Mouse (Mus musculus) forebrain, embryonic 11.5 days (tissue): ENCODE data around the gene Trpm6. TPM values are rescaled to one million over a fixed set of nuclear protein-coding genes. Genes with fewer than 3 reads are reported as not detected.

Experiments
- ATAC-seq: fragments of 200-750 bp; cut with Nextera tagmentation; replicated peaks from 2 replicates; pipeline ENCODE4 v1.8.0; 2017; ENCODE audit warnings: moderate TSS enrichment; ENCODE audit not compliant: low FRiP score
- DNase-seq: peaks from one replicate; pipeline ENCODE4 v3.0.0-alpha.2; 2017; ENCODE audit warnings: low spot score
- H3K27ac ChIP-seq: fragments of 300-500 bp; sonication (generic); 2 replicates; pipeline ENCODE4 v1.5.1; 2014; ENCODE audit warnings: low read depth, low read length
- H3K27me3 ChIP-seq: fragments of 300-500 bp; sonication (generic); 2 replicates; pipeline ENCODE4 v1.6.1; 2014; ENCODE audit warnings: mild to moderate bottlenecking, low read length, mixed read lengths; ENCODE audit not compliant: control insufficient read depth, insufficient read depth
- H3K36me3 ChIP-seq: fragments of 300-500 bp; sonication (generic); 2 replicates; pipeline ENCODE4 v1.6.1; 2014; ENCODE audit warnings: mild to moderate bottlenecking, low read length, moderate library complexity, mixed read lengths; ENCODE audit not compliant: control insufficient read depth, insufficient read depth
- H3K4me1 ChIP-seq: fragments of 300-500 bp; sonication (generic); replicated peaks from 2 replicates; pipeline ENCODE4 v1.6.1; 2014; ENCODE audit warnings: low read length, mixed read lengths; ENCODE audit not compliant: control insufficient read depth, insufficient read depth
- H3K4me2 ChIP-seq: fragments of 300-500 bp; sonication (generic); 2 replicates; pipeline ENCODE4 v1.6.1; 2014; ENCODE audit warnings: low read depth, mild to moderate bottlenecking, low read length, moderate library complexity, mixed read lengths; ENCODE audit not compliant: severe bottlenecking
- H3K4me3 ChIP-seq: fragments of 300-500 bp; sonication (generic); 2 replicates; pipeline ENCODE4 v1.5.1; 2014; ENCODE audit warnings: low read depth, low read length
- H3K9ac ChIP-seq: fragments of 300-500 bp; sonication (generic); 2 replicates; pipeline ENCODE4 v1.6.1; 2014; ENCODE audit warnings: low read length
- H3K9me3 ChIP-seq: fragments of 300-500 bp; sonication (generic); 2 replicates; pipeline ENCODE4 v1.6.1; 2016; ENCODE audit warnings: low read length, mixed read lengths; ENCODE audit not compliant: control insufficient read depth
- WGBS: fragments of 180-500 bp; shearing (Covaris S2); extraction: QIAGEN DNeasy Blood & Tissue Kit; methylation state at CpG from one replicate; pipeline ENCODE4 v1.1.7; 2014; 5-methylcytosine and 5-hydroxymethylcytosine counted together
- polyA plus RNA-seq: library from polyadenylated mRNA; unstranded; fragments of >200 nt; fragmentation: Nextera tagmentation; extraction: Ambion mirVana; gene quantifications from 2 replicates; pipeline ENCODE4 v1.2.1, GENCODE M21; 2014

Gene Trpm6
- polyA plus RNA-seq, 1 experiment from 2014 or later = 0.35 TPM

DNA sequence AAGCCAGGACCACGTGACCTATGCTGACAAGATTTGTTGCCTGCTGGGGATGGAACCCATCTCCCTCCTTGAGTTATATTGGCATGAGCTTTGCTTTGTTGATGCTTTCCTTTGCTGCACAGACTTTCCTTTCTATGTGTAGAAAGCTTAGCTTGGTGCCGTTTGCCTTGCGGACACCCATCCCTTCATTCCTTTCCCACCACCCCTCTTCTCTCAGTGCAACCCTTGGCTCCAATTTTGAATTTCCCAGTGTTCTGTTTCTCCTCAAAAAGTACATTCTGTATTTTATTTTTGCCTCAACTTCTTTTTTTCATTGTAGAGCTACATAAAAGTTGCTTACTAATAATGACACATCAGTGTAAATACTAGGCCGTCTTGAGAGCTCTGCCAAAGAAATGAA, 96.6 kb downstream of the Trpm6 start:
- Histone ChIP-seq H3K4me2 (no peak overlapping the region), H3K27ac (no peak overlapping the region), H3K9ac (no peak overlapping the region), H3K9me3 (no peaks in the 10 kb centered on the region), H3K4me1 (no peaks in the 10 kb centered on the region; the same call in 1 of the 2 replicates), H3K4me3 (no peak overlapping the region), H3K36me3 (no peaks in the 10 kb centered on the region), H3K27me3 (no peaks in the 10 kb centered on the region)
- no peak for ATAC-seq
- DNase-seq = no peak
- 95% methylated on average over 4 of the region's 4 CpGs for WGBS

DNA sequence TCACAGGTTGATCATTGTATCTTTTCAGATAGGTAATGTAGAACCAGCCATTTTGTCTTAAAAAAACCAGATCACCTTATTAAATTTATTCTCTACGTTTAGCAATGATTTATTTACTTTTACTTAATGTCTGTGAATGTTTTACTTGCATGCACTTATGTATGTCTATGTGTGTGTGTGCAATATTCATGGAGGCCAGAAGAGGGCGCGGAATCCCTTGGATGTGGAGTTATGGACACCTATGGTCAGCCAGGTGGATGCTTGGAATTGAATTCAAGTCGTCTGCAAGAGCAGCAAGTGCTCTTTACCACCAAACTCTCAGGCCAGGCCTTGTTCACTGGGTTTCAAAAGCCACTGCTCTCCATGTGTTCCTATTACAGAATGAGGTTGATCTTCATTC, 118.5 kb downstream of the Trpm6 start:
- ATAC-seq = no peak
- no peak overlapping the region for H3K4me3 ChIP-seq
- 65% methylated on average over 4 of the region's 4 CpGs for WGBS
- H3K27me3 ChIP-seq = no peaks in the 10 kb centered on the region
- no peak for DNase-seq
- no peaks in the 10 kb centered on the region for H3K9me3 ChIP-seq
- no peak overlapping the region for H3K9ac ChIP-seq
- H3K36me3 ChIP-seq = no peaks in the 10 kb centered on the region
- H3K4me2 ChIP-seq = no peak overlapping the region
- H3K27ac ChIP-seq = no peak overlapping the region
- H3K4me1 ChIP-seq = peaks cover 2% of the 10 kb centered on the region; the same call in 1 of the 2 replicates

DNA sequence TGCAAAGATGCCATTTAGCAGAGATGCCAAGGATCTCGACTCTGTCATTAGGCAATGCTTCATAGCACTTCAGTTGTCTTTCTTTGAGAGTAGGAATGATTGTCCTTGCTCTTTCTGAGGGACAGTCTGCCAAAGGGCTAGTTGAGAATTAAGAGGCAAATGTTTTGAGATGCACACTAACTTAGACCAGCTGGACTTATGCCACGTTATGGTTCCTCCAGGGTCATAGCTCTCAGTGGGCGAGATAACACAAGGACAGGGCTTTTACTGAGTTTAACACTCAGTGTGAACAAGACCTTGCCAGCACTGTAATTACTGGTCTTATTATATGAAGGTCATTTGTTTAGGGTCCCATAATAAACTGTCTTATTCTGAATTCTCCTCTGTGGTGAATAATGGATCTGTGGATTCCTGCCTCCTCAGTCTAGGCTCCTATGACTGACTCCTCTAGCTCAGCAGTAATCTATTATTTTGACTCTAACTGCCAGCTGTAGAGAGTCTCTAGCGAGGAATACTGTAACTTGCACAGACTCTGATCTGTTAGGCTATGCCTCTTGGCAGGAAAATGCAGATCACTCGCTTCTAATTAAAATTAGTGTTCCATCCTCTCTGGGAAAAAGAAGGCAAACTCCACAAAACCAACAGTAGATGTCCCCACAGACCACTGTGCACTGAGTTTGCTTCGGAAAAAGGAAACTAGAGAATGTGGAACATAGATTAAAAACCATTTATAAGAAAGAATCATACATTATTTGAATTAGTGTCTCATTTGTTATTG, 123.2 kb downstream of the Trpm6 start:
- no peak overlapping the region for H3K9ac ChIP-seq
- no peaks in the 10 kb centered on the region for H3K9me3 ChIP-seq
- no peak overlapping the region for H3K4me2 ChIP-seq
- H3K27ac ChIP-seq = no peak overlapping the region
- DNase-seq = no peak
- WGBS = 56% methylated on average over 6 of the region's 6 CpGs
- H3K27me3 ChIP-seq = no peaks in the 10 kb centered on the region
- peaks cover 2% of the 10 kb centered on the region; the same call in 1 of the 2 replicates for H3K4me1 ChIP-seq
- H3K36me3 ChIP-seq = no peaks in the 10 kb centered on the region
- peak; percentile 49 for ATAC-seq
- no peak overlapping the region for H3K4me3 ChIP-seq

DNA sequence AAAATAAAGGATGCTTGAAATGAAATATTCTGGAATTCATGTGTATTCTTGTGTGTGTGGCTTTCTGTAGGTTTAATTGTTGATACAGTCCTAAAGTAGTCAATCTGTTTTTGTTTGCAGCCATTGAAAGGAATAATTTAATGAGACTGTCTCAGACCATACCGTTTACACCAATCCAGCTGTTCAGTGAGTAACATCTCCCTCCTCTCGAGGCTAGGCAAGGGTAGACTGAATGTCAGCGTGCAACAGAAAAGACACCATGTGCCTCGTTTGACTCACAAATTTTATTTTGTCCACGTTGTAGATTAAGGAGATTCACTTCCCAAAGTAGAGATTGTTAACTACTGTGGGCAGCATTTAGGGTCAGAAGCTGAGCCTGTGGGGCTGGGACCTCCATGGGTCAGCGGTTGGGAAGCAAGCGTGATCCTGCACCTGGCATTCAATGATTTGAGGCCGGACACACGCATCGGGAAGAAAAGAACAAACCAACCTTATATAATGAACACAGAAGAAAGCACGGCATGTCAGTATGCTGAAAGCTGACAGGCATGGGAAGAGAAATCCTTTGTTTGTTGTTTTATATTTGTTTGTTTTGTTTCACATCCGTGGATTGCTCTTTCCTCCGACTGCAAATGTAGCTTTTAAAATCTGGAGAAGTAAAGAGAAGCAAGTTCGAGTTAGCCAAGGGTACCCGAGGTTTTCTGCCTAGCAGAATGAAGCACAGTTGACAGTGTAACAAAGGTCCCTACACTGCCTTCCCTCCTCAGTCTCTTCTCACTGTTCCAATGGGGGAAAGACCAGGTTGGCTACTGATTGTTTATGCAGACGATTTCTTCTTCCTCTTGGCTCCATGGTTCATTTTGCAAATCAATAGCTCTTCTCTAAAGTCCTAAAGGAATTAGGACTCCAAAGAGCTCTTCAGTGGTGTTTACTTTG, 124.2 kb downstream of the Trpm6 start:
- H3K27me3 ChIP-seq = no peaks in the 10 kb centered on the region
- DNase-seq (no peak), ATAC-seq (peak; percentile 81)
- H3K4me1 ChIP-seq = peaks cover 2% of the 10 kb centered on the region; the same call in 1 of the 2 replicates
- H3K4me2 ChIP-seq = peak overlapping the region; percentile 29; the same call in 1 of the 2 replicates
- H3K36me3 ChIP-seq = no peaks in the 10 kb centered on the region
- peak overlapping the region; percentile 14; the same call in 1 of the 2 replicates for H3K9ac ChIP-seq
- 17% methylated on average over 16 of the region's 16 CpGs for WGBS
- no peak overlapping the region for H3K4me3 ChIP-seq
- no peak overlapping the region for H3K27ac ChIP-seq
- no peaks in the 10 kb centered on the region for H3K9me3 ChIP-seq

DNA sequence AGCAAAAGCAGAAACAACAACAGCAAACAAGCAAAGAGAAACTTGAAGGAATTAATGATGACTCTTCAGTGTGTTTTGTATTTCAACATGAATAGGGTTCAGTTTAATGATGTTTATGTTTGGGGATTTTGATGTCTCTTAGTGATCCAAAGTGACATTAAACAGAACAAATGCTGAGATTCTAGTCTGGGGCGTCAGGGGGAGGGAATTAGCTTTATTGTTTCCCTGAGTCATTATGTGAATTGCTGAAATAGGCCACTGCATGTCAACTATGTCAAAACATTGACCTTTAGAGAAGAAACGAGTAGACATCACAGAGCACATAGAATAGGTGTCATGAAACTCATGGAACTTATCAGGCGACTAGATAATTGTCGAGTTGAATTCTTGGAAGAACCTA, 129.5 kb downstream of the Trpm6 start:
- no peak overlapping the region for H3K4me2 ChIP-seq
- 68% methylated on average over 4 of the region's 4 CpGs for WGBS
- no peak overlapping the region for H3K4me3 ChIP-seq
- no peaks in the 10 kb centered on the region for H3K36me3 ChIP-seq
- no peaks in the 10 kb centered on the region for H3K4me1 ChIP-seq
- no peaks in the 10 kb centered on the region for H3K9me3 ChIP-seq
- no peak overlapping the region for H3K27ac ChIP-seq
- H3K27me3 ChIP-seq = no peaks in the 10 kb centered on the region
- no peak for DNase-seq
- ATAC-seq = no peak
- no peak overlapping the region for H3K9ac ChIP-seq

DNA sequence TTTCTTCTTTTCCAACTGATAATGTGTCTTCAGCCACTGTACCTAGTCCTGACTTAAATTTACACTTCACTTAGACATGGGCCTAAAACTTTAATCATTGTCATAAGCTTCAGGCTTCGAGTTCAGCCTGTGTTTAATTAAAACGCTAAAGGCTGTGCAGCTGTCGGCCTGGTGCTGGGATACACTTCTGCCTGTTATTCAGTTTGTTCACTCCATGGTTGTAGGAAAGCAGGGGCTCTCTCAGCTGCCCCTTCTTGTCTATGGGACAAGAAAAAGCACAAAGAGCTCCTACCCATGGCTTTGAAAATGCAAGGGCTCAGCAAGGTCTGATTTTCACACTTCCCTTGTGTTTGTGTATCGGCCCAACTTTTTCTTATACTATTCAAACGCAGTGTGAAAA, 131.4 kb downstream of the Trpm6 start:
- ATAC-seq (peak; percentile 56; the same call in 1 of the 2 replicates), DNase-seq (no peak)
- Histone ChIP-seq H3K9ac (no peak overlapping the region), H3K27ac (no peak overlapping the region), H3K9me3 (no peaks in the 10 kb centered on the region), H3K27me3 (no peaks in the 10 kb centered on the region), H3K4me3 (no peak overlapping the region), H3K36me3 (no peaks in the 10 kb centered on the region), H3K4me2 (no peak overlapping the region), H3K4me1 (no peaks in the 10 kb centered on the region)
- whole genome bisulfite sequencing = 41% methylated on average over 5 of the region's 5 CpGs

DNA sequence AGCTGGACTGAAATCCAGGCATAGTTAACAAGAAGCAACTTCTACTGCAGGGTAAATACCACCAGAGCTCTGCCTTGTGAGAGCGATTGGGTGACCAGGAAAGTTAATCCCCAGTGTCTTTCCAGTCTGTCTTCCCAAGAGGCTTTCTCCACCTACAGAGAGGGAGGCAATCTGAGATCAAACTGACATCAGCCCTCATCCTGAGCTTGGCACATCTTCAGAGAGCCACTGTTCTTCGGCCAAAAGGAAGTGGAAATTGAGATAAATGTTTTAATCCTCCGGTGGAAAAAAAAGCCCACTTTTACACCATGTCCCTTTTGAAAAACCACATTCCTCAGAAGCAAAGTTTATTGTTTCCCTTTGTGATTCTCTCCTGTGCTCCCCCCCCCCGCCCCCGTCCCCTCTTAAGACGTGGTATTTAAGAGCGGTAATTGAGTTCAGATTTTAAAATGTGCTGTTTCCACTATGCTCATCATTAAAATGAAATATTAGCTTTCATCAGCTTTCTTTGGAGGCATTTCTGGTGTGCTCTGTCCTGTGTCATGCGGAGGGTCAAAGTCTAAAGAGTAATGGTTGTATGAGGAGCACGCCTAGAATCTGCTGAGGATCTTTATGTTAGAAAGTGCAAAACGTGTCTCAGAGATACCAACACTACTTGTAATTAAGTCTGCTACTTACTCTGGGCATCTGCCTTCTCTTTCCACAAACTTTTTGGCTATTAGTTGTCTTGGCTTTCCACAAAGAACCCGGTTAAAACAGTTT, 138.0 kb downstream of the Trpm6 start:
- no peaks in the 10 kb centered on the region for H3K9me3 ChIP-seq
- H3K27ac ChIP-seq = peak overlapping the region; percentile 47; the same call in 1 of the 2 replicates
- no peak overlapping the region for H3K9ac ChIP-seq
- no peaks in the 10 kb centered on the region for H3K27me3 ChIP-seq
- H3K4me3 ChIP-seq = no peak overlapping the region
- no peaks in the 10 kb centered on the region for H3K36me3 ChIP-seq
- no peak for DNase-seq
- peaks cover 7% of the 10 kb centered on the region for H3K4me1 ChIP-seq
- no peak for ATAC-seq
- WGBS = 49% methylated on average over 11 of the region's 11 CpGs
- H3K4me2 ChIP-seq = no peak overlapping the region

DNA sequence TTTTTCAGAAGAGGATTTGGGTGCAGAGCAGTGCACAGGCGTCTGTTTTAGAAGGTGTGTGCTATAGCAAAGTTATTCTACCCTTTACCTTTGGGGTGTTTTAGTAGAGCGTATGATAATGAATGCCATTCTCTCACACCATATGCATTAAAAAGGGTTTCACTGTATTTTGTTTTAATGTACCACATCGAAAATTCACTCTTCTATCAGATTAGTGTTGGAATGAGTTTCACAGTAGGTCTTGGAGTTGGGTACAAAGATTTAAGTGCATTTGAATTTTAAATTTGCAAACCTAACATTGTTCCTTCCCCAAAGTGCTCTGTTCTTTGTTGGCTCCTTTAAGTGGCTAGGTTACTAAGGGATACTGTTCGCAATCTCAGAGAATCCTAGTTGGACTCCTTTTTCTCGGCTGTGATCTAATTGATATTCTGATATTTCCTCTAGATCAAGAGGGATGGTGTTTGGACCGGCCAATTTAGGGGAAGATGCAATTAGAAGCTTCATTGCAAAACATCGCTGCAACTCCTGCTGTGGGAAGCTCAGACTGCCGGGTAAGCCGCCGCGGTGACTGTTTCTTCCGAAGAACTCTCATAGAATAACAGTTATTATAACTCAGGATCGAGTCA, 138.8 kb downstream of the Trpm6 start:
- Histone ChIP-seq H3K4me2 (peak overlapping the region; percentile 53), H3K27ac (peak overlapping the region; percentile 47; the same call in 1 of the 2 replicates), H3K36me3 (no peaks in the 10 kb centered on the region), H3K9me3 (no peaks in the 10 kb centered on the region), H3K4me1 (peaks cover 7% of the 10 kb centered on the region), H3K9ac (peak overlapping the region; percentile 9), H3K27me3 (no peaks in the 10 kb centered on the region), H3K4me3 (peak overlapping the region; percentile 21; the same call in 1 of the 2 replicates)
- 11% methylated on average over 13 of the region's 13 CpGs for WGBS
- DNase-seq (peak; percentile 53), ATAC-seq (peak; percentile 74)
